Mouse (Mus musculus): ENCODE data around the gene Rnf208. TPM values are rescaled to one million over a fixed set of nuclear protein-coding genes. Genes with fewer than 3 reads are reported as not detected.

Rnf208 gene
- total RNA-seq, 2 experiments from 2014 or later, result 212 to 216 TPM

Other genes with a start within 250 kb of the Rnf208 start
- gene Nsmf, start 187.9 kb upstream of the Rnf208 start, total RNA-seq (2021), result 100 to 1,000 TPM; 793 to 858 TPM
- not detected for gene Entpd8, start 162.0 kb upstream of the Rnf208 start, total RNA-seq (2021)
- not detected for gene Noxa1, start 147.1 kb upstream of the Rnf208 start, total RNA-seq (2021)
- 10 to 100 TPM; 43.0 to 50.3 TPM for gene Nrarp, start 61.5 kb upstream of the Rnf208 start, total RNA-seq (2021)
- 1 to 10 TPM; 1.8 to 2.4 TPM for gene Tor4a, start 45.4 kb upstream of the Rnf208 start, total RNA-seq (2021)
- gene Nelfb, start 30.8 kb upstream of the Rnf208 start, total RNA-seq (2021), result 10 to 100 TPM; 50.6 to 59.3 TPM
- gene Stpg3, start 27.6 kb upstream of the Rnf208 start, total RNA-seq (2021), result not detected
- not detected for gene Fam166a, start 23.5 kb upstream of the Rnf208 start, total RNA-seq (2021)
- 100 to 1,000 TPM; 394 to 449 TPM for gene Tubb4b, start 17.6 kb upstream of the Rnf208 start, total RNA-seq (2021)
- gene Slc34a3, start 7.9 kb upstream of the Rnf208 start, total RNA-seq (2021), result not detected
- not detected for gene Rnf224, start 5.5 kb upstream of the Rnf208 start, total RNA-seq (2021)
- not detected for gene Cysrt1, start 197 bp downstream of the Rnf208 start, total RNA-seq (2021)
- gene AL732309.1, start 4.6 kb downstream of the Rnf208 start, total RNA-seq (2021), result 1 to 10 TPM in 1 of 2 experiments, under 1 TPM in 1; 0.45 to 4.0 TPM
- gene Tmem203, start 13.2 kb downstream of the Rnf208 start, total RNA-seq (2021), result 10 to 100 TPM; 35.6 to 39.1 TPM
- gene Tprn, start 20.4 kb downstream of the Rnf208 start, total RNA-seq (2021), result 10 to 100 TPM; 13.9 to 14.0 TPM
- gene Ssna1, start 30.2 kb downstream of the Rnf208 start, total RNA-seq (2021), result 10 to 100 TPM; 77.2 to 83.4 TPM
- 10 to 100 TPM; 82.8 to 85.3 TPM for gene Anapc2, start 30.2 kb downstream of the Rnf208 start, total RNA-seq (2021)
- gene Tmem210, start 45.9 kb downstream of the Rnf208 start, total RNA-seq (2021), result not detected
- gene Lrrc26, start 47.7 kb downstream of the Rnf208 start, total RNA-seq (2021), result not detected
- 100 to 1,000 TPM; 345 to 348 TPM for gene Grin1, start 76.9 kb downstream of the Rnf208 start, total RNA-seq (2021)
- gene Man1b1, start 90.1 kb downstream of the Rnf208 start, total RNA-seq (2021), result 10 to 100 TPM; 51.3 to 59.8 TPM
- 10 to 100 TPM; 21.2 to 28.0 TPM for gene Dpp7, start 114.1 kb downstream of the Rnf208 start, total RNA-seq (2021)
- 10 to 100 TPM; 11.2 to 11.5 TPM for gene Uap1l1, start 123.4 kb downstream of the Rnf208 start, total RNA-seq (2021)
- 10 to 100 TPM; 16.0 to 18.3 TPM for gene Sapcd2, start 130.1 kb downstream of the Rnf208 start, total RNA-seq (2021)
- 10 to 100 TPM; 26.1 to 26.6 TPM for gene Entpd2, start 153.6 kb downstream of the Rnf208 start, total RNA-seq (2021)
- gene Npdc1, start 157.1 kb downstream of the Rnf208 start, total RNA-seq (2021), result 100 to 1,000 TPM; 416 to 446 TPM
- under 1 TPM; 0.33 to 0.78 TPM for gene Fut7, start 181.0 kb downstream of the Rnf208 start, total RNA-seq (2021)
- 100 to 1,000 TPM; 107 to 118 TPM for gene Abca2, start 186.4 kb downstream of the Rnf208 start, total RNA-seq (2021)
- gene Clic3, start 214.6 kb downstream of the Rnf208 start, total RNA-seq (2021), result under 1 TPM in 1 of 2 experiments, not detected in 1; 0.60 TPM
- 10 to 100 TPM; 56.1 to 68.6 TPM for gene Paxx, start 218.8 kb downstream of the Rnf208 start, total RNA-seq (2021)
- 100 to 1,000 TPM; 257 to 743 TPM for gene Ptgds, start 227.8 kb downstream of the Rnf208 start, total RNA-seq (2021)